Mouse (Mus musculus): ENCODE measurements around the gene Junb.

Junb gene

GRCm38 (mm10) chr8:84989311-84989731 is 10.8 kb upstream of the Junb start:
- peak in 1 of 2 experiments; percentile 57 for DNase-seq (ENCODE audit: low spot score in 2 of 2)

GRCm38 (mm10) chr8:84987903-84988302 is 9.4 kb upstream of the Junb start:
- DNase-seq (ENCODE audit: low spot score in 2 of 2): no peak

- no peak for DNase-seq (ENCODE audit: low spot score in 2 of 2)
Measured at GRCm38 (mm10) chr8:84987388-84987787, 8.9 kb upstream of the Junb start.

GRCm38 (mm10) chr8:84986379-84986945 is 7.9 kb upstream of the Junb start:
- DNase-seq (ENCODE audit: low spot score in 2 of 2): no peak

GRCm38 (mm10) chr8:84985684-84986378 is 7.3 kb upstream of the Junb start:
- peak; percentile 90 to 91 for DNase-seq (ENCODE audit: low spot score in 2 of 2)

GRCm38 (mm10) chr8:84985049-84985683 is 6.6 kb upstream of the Junb start:
- no peak for DNase-seq (ENCODE audit: low spot score in 2 of 2)

GRCm38 (mm10) chr8:84984294-84985048 is 6.0 kb upstream of the Junb start:
- peak; percentile 32 to 52 for DNase-seq (ENCODE audit: low spot score in 2 of 2)

GRCm38 (mm10) chr8:84982499-84983011 is 4.0 kb upstream of the Junb start:
- no peak for DNase-seq (ENCODE audit: low spot score in 2 of 2)

GRCm38 (mm10) chr8:84981644-84982498 is 3.4 kb upstream of the Junb start:
- peak in 1 of 2 experiments; percentile 43 for DNase-seq (ENCODE audit: low spot score in 2 of 2)

- DNase-seq (ENCODE audit: low spot score in 2 of 2): peak; percentile 68 to 72
Measured at GRCm38 (mm10) chr8:84980622-84981358, 2.3 kb upstream of the Junb start.

GRCm38 (mm10) chr8:84979599-84980421 is 1.3 kb upstream of the Junb start:
- DNase-seq (ENCODE audit: low spot score in 2 of 2): peak; percentile 89 to 91

- DNase-seq (ENCODE audit: low spot score in 2 of 2): peak; percentile 69
Measured at GRCm38 (mm10) chr8:84977435-84978247, 877 bp downstream of the Junb start.

- DNase-seq (ENCODE audit: low spot score in 2 of 2): no peak
Measured at GRCm38 (mm10) chr8:84976763-84977434, 1.6 kb downstream of the Junb start.

- peak; percentile 90 to 94 for DNase-seq (ENCODE audit: low spot score in 2 of 2)
Measured at GRCm38 (mm10) chr8:84976031-84976762, 2.3 kb downstream of the Junb start.

GRCm38 (mm10) chr8:84975434-84975833 is 3.1 kb downstream of the Junb start:
- peak; percentile 49 to 58 for DNase-seq (ENCODE audit: low spot score in 2 of 2)

- DNase-seq (ENCODE audit: low spot score in 2 of 2): no peak
Measured at GRCm38 (mm10) chr8:84974543-84975142, 3.9 kb downstream of the Junb start.
